Mouse (Mus musculus) forebrain, embryonic 15.5 days (tissue): Measurements from ENCODE around the gene Ufc1. TPM values are rescaled to one million over a fixed set of nuclear protein-coding genes. Genes with fewer than 3 reads are reported as not detected.
A peak's percentile ranks its signal among the peaks of the same experiment; 100 is the strongest.
"Not testable (repeated sequence)": the region's sequence is repeated elsewhere in the genome, so short reads cannot be mapped to it uniquely, and the experiment has no call there.

Experiments
- ATAC-seq: fragments of 200-750 bp; cut with Nextera tagmentation; replicated peaks from 2 replicates; pipeline ENCODE4 v1.8.0; 2017; ENCODE audit warnings: mild to moderate bottlenecking, moderate TSS enrichment, moderate library complexity
- H3K27ac ChIP-seq: fragments of 300-500 bp; sonication (generic); replicated peaks from 2 replicates; pipeline ENCODE4 v1.5.1; 2015; ENCODE audit warnings: mild to moderate bottlenecking, inconsistent platforms
- H3K27me3 ChIP-seq: fragments of 300-500 bp; sonication (generic); 2 replicates; pipeline ENCODE4 v1.6.1; 2015; ENCODE audit warnings: inconsistent platforms
- H3K36me3 ChIP-seq: fragments of 300-500 bp; sonication (generic); 2 replicates; pipeline ENCODE4 v1.6.1; 2015; ENCODE audit warnings: mild to moderate bottlenecking, inconsistent platforms
- H3K4me1 ChIP-seq: fragments of 300-500 bp; sonication (generic); 2 replicates; pipeline ENCODE4 v1.6.1; 2015; ENCODE audit warnings: inconsistent platforms
- H3K4me2 ChIP-seq: fragments of 300-500 bp; sonication (generic); replicated peaks from 2 replicates; pipeline ENCODE4 v1.6.1; 2015; ENCODE audit warnings: mild to moderate bottlenecking, inconsistent platforms
- H3K4me3 ChIP-seq: fragments of 300-500 bp; sonication (generic); 2 replicates; pipeline ENCODE4 v1.5.1; 2015; ENCODE audit warnings: mild to moderate bottlenecking, inconsistent platforms
- H3K9ac ChIP-seq: fragments of 300-500 bp; sonication (generic); replicated peaks from 2 replicates; pipeline ENCODE4 v1.6.1; 2015; ENCODE audit warnings: mild to moderate bottlenecking, inconsistent platforms
- H3K9me3 ChIP-seq: fragments of 300-500 bp; sonication (generic); 2 replicates; pipeline ENCODE4 v1.6.1; 2016; ENCODE audit warnings: inconsistent platforms
- WGBS: fragments of 180-500 bp; shearing (Covaris S2); methylation state at CpG from one replicate; pipeline ENCODE4 v1.1.7; 2015; ENCODE audit warnings: mixed read lengths; 5-methylcytosine and 5-hydroxymethylcytosine counted together
- polyA plus RNA-seq: library from polyadenylated mRNA; unstranded; fragments of >200 nt; fragmentation: Nextera tagmentation; extraction: Ambion mirVana; gene quantifications from 2 replicates; pipeline ENCODE4 v1.2.1, GENCODE M21; 2015

Ufc1 gene
- polyA plus RNA-seq, result 105 and 110 TPM in 2 replicates

DNA sequence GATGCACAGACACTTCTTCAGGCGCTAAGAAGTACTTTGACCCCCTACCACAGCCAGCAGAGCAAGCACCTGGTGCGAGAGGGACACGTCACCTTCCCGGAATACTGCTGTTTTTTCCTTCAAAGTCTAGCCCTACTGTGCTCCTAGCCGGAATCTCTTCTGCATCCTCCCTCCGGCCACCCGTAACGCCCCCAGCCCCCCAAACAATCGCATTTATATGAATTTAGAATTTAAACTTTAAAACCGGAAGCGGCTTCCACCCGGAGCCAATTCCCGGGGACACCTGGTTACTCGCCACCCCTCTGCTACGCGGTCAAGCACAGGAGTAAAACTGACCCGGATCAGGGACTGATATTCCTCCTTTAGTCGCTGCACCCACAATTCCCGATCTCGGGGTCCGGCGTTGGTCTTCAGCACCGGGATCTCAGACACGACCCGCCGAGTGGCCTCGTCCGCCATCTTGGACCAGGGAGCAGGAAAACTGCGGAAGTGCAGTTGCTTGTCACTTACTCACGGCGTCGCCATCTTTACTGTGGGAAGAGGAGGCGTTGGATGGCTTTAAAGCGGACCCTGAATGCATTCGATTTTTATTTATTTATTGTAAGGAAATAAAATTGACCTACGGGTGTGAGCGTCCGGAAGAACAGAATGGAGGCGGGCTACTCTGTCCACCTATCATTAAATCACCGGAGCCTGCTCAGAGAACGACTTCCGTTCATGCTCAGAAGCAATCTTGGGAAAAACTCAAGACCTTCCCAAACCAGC lies at the start of gene Ufc1:
Gene Ufc1 (minus strand): TSS at position 727 of the 765 bp plus-strand sequence.
- under 1% methylated on average over 42 of the region's 42 CpGs for WGBS
- H3K4me2 ChIP-seq, result peak within 1 kb of the TSS; percentile 65
- H3K9me3 ChIP-seq, result no peaks in the 10 kb centered on the region
- H3K36me3 ChIP-seq, result 0 out of 2 replicates have a peak, but pooled peaks cover 4% of the 10 kb centered on the region
- peak within 1 kb of the TSS; percentile 93 for H3K27ac ChIP-seq
- peak within 1 kb of the TSS; percentile 74 for H3K4me3 ChIP-seq
- peak within 1 kb of the TSS; percentile 85 for H3K9ac ChIP-seq
- peak; percentile 82 for ATAC-seq
- peaks cover 9% of the 10 kb centered on the region for H3K4me1 ChIP-seq
- peaks cover 17% of the 10 kb centered on the region; the same call in 1 of the 2 replicates for H3K27me3 ChIP-seq

DNA sequence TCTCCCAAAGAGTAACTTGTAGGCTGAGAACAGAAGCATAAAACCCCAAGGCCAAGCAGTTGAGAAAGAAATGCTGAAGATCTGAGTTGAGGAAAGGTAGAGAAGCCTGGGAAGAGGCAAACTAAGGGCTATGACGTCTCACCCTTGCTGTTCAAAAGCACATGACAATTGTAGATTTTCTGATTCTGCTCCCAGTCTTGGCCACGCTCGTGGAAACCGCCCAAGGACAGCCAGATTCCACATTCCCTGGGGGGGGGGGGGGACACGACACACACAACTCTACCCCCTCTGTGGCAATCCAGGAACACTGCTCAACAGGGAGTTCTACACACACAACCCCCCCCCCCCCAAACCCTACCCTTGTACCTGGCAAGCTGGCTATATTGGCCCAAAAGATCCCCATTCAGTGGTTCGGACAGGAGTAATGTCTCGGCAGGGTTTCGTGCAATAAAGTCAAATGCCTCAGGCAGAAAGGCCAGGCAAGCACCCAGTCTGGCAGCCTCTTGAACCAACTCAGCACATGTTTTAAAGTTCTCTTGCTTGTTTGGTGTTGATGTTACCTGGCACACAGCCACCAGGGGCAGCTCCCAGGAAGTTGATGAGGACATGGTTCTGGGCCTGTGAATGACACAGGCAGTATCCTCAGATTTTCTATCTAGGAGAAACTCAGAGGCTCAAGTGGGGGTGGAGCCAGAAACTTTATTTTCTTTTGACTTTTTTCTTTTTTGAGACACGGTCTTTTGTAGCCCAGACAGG lies 49.3 kb upstream of the Ufc1 start:
- 81% methylated on average over 9 of the region's 9 CpGs for WGBS
- no peak overlapping the region for H3K4me3 ChIP-seq

GRCm38 (mm10) chr1:171342262-171343207 lies 47.7 kb upstream of the Ufc1 start:
- no peaks in the 10 kb centered on the region for H3K27me3 ChIP-seq
- ATAC-seq, result no peak
- no peak overlapping the region for H3K9ac ChIP-seq
- H3K27ac ChIP-seq, result no peak overlapping the region
- H3K9me3 ChIP-seq, result peaks cover 6% of the 10 kb centered on the region; the same call in 1 of the 2 replicates
- H3K36me3 ChIP-seq, result peaks cover 51% of the 10 kb centered on the region
- no peak overlapping the region for H3K4me3 ChIP-seq
- peaks cover 25% of the 10 kb centered on the region for H3K4me1 ChIP-seq
- H3K4me2 ChIP-seq, result no peak overlapping the region
- 96% methylated on average over 16 of the region's 16 CpGs for WGBS

More for the DNA sequence above, 49.3 kb upstream of the Ufc1 start:
- Histone ChIP-seq H3K4me2 (no peak overlapping the region), H3K36me3 (peaks cover 36% of the 10 kb centered on the region), H3K27ac (no peak overlapping the region), H3K9ac (no peak overlapping the region), H3K27me3 (no peaks in the 10 kb centered on the region), H3K9me3 (peaks cover 6% of the 10 kb centered on the region; the same call in 1 of the 2 replicates), H3K4me1 (peaks cover 27% of the 10 kb centered on the region)
- no peak for ATAC-seq

DNA sequence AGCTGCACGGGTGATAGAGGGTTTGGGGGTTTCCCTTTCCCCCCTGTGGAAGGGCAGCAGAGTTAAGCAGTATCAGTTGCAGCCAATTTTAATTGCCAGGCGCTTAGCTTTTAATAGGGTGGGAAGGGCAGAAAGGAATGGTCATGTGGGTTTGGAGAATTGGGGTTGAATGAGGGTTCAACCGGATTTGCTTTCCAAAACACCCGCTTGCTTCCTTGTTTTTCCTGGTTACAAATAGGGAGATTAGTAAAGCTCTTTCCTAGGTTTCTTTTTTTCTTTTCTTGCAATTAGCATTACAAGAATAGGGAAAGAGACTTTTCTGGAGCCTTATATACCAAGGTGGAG lies 35.4 kb upstream of the Ufc1 start:
- Histone ChIP-seq H3K9me3 (no peaks in the 10 kb centered on the region), H3K4me2 (peak overlapping the region; percentile 82), H3K4me3 (peak overlapping the region; percentile 95), H3K27me3 (no peaks in the 10 kb centered on the region), H3K9ac (peak overlapping the region; percentile 97), H3K36me3 (peaks cover 5% of the 10 kb centered on the region; the same call in 1 of the 2 replicates), H3K4me1 (peaks cover 56% of the 10 kb centered on the region), H3K27ac (peak overlapping the region; percentile 99)
- no peak for ATAC-seq
- 0% methylated on average over 4 of the region's 4 CpGs for WGBS

GRCm38 (mm10) chr1:171329433-171330215 lies 34.8 kb upstream of the Ufc1 start:
- Histone ChIP-seq H3K4me3 (peak overlapping the region; percentile 95), H3K27ac (peak overlapping the region; percentile 99), H3K4me1 (peaks cover 56% of the 10 kb centered on the region), H3K4me2 (peak overlapping the region; percentile 82), H3K9ac (peak overlapping the region; percentile 97), H3K36me3 (peaks cover 8% of the 10 kb centered on the region; the same call in 1 of the 2 replicates), H3K27me3 (no peaks in the 10 kb centered on the region), H3K9me3 (no peaks in the 10 kb centered on the region)
- 2% methylated on average over 45 of the region's 61 CpGs for WGBS
- ATAC-seq, result peak; percentile 87

DNA sequence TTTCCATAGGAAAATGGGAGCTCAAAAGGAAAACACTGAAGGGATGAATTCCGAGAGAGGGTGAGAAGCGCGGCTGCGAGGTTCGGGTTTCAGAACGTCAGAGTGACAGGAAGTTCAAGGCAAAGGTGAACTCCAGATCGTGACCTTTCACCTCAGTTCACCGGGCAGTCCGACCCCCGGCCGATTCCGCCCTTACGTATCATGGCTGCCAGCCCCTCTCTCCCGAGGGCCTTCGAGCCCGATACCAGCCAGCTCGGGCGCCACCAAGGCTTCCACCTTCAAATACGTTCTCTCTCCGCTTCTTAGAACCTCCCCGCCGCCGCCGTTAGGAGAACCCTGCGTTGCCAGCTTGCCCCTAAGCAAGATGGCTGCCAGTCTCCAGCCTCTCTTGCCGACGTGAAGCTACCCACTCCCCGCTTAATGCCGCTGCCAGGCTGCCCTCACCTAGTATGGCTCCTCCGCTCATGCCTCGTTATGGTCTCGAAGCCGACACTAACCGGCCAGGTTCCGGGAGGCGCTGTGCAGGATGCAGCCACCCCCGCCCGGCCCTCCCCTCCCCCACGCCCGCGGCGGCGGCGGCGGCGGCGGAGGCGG lies 34.1 kb upstream of the Ufc1 start, which contains the start of gene Dedd:
Gene Dedd (plus strand): TSS at position 307 of the 594 bp plus-strand sequence.
- H3K4me3 ChIP-seq, result peak within 1 kb of the TSS; percentile 95
- peaks cover 8% of the 10 kb centered on the region; the same call in 1 of the 2 replicates for H3K36me3 ChIP-seq
- 0% methylated on average over 42 of the region's 48 CpGs for WGBS
- H3K27ac ChIP-seq, result peak within 1 kb of the TSS; percentile 99
- no peaks in the 10 kb centered on the region for H3K9me3 ChIP-seq
- peak within 1 kb of the TSS; percentile 82 for H3K4me2 ChIP-seq
- H3K27me3 ChIP-seq, result no peaks in the 10 kb centered on the region
- ATAC-seq, result peak; percentile 98
- H3K9ac ChIP-seq, result peak within 1 kb of the TSS; percentile 97
- peaks cover 55% of the 10 kb centered on the region for H3K4me1 ChIP-seq

DNA sequence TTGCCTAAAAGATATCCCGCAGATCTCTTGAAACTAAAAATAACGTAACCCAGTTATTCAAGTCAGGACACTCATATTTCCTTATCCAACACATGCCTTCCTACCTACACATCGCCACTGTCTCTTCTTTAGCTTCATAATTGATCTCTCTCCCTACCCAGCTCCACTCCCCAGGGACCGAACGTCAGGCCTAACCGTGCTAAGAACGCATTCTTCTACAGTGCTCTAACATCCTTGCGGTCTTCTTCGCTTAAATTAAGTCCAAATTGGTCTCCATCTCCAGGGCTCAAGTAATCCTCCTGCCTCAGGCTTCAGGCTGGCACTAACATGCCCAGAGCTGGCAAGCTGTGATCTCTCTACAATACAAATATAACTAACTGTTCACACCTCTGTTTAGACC lies 33.4 kb upstream of the Ufc1 start:
- 37% methylated on average over 9 of the region's 9 CpGs for WGBS
- peak overlapping the region; percentile 95 for H3K4me3 ChIP-seq
- H3K4me2 ChIP-seq, result peak overlapping the region; percentile 56
- peak overlapping the region; percentile 99 for H3K27ac ChIP-seq
- peaks cover 48% of the 10 kb centered on the region for H3K4me1 ChIP-seq
- peaks cover 8% of the 10 kb centered on the region; the same call in 1 of the 2 replicates for H3K36me3 ChIP-seq
- H3K9me3 ChIP-seq, result no peaks in the 10 kb centered on the region
- H3K27me3 ChIP-seq, result no peaks in the 10 kb centered on the region
- ATAC-seq, result no peak
- H3K9ac ChIP-seq, result peak overlapping the region; percentile 97

DNA sequence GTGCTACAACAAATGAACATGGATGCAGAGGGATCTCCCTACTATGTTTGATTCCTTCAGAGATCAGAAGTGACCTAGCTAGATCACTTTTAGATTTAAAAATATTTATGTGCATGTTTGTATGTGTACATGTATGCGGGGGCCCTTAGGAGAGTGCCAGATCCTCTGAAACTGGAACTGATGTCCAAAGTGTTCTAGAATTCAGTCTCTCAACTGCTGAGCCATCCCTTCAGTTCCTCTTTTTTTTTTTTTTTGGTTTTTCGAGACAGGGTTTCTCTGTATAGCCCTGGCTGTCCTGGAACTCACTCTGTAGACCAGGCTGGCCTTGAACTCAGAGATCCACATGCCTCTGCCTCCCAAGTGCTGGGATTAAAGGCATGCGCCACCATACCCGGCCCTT lies 31.8 kb upstream of the Ufc1 start:
- ATAC-seq, H3K4me2 ChIP-seq, H3K27me3 ChIP-seq, H3K9ac ChIP-seq, H3K36me3 ChIP-seq, H3K9me3 ChIP-seq, H3K27ac ChIP-seq, H3K4me3 ChIP-seq: not testable (repeated sequence)
- 89% methylated on average over 4 of the region's 4 CpGs for WGBS
- peaks cover 39% of the 10 kb centered on the region for H3K4me1 ChIP-seq

GRCm38 (mm10) chr1:171325571-171325970 lies 30.7 kb upstream of the Ufc1 start:
- no peak overlapping the region for H3K27ac ChIP-seq
- H3K4me1 ChIP-seq, result peaks cover 29% of the 10 kb centered on the region
- no peaks in the 10 kb centered on the region for H3K27me3 ChIP-seq
- no peak for ATAC-seq
- H3K4me3 ChIP-seq, result no peak overlapping the region
- 90% methylated on average over 2 of the region's 2 CpGs for WGBS
- no peak overlapping the region for H3K4me2 ChIP-seq
- H3K36me3 ChIP-seq, result 0 out of 2 replicates have a peak, but pooled peaks cover 3% of the 10 kb centered on the region
- H3K9ac ChIP-seq, result no peak overlapping the region
- no peaks in the 10 kb centered on the region for H3K9me3 ChIP-seq

DNA sequence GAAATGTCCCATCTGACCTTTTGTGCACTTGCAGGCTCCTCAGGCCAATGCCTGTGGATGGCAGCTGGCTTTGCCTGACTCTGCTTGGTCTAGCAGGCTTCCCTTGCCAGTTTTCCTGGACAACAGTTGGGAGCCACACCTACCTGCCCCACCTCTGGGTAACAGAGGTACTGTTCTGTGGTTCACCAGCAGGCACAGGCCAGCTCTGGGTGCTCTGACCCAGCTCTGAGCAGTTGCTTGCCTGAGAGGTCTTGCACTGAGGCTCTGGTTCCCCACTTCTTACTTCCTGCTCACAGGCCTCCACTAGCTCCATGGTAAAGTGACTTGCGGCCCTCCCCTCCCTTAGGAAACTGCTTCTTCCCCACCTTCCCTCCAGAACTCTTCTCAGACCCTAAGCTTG lies 27.2 kb upstream of the Ufc1 start:
- Histone ChIP-seq H3K27ac (no peak overlapping the region), H3K4me1 (peaks cover 10% of the 10 kb centered on the region), H3K9ac (no peak overlapping the region), H3K27me3 (no peaks in the 10 kb centered on the region), H3K36me3 (0 out of 2 replicates have a peak, but pooled peaks cover 3% of the 10 kb centered on the region), H3K4me2 (no peak overlapping the region), H3K4me3 (no peak overlapping the region), H3K9me3 (no peaks in the 10 kb centered on the region)
- WGBS, result 79% methylated on average over 1 of the region's 1 CpGs
- ATAC-seq, result no peak
